Mouse (Mus musculus) ES-E14 (cell line): ENCODE results near the gene Hist1h2bb.

Experiments
- CHD2 ChIP-seq: IDR thresholded peaks from 2 replicates; pipeline ENCODE4 v1.6.1; 2014; ENCODE audit warnings: mild to moderate bottlenecking, low read depth, low read length, inconsistent platforms
- HCFC1 ChIP-seq: IDR thresholded peaks from 2 replicates; pipeline ENCODE4 v1.6.1; 2012; ENCODE audit warnings: low read length, inconsistent platforms, borderline replicate concordance; ENCODE audit not compliant: insufficient read depth
- ZNF384 ChIP-seq: IDR thresholded peaks from 2 replicates; pipeline ENCODE4 v1.6.1; 2012; ENCODE audit warnings: low read depth, low read length, inconsistent platforms

- TF ChIP-seq HCFC1 (no peak), ZNF384 (no peak), CHD2 (no peak)
Measured at GRCm38 (mm10) chr13:23751478-23751956, 5.0 kb downstream of the Hist1h2bb start.
